Mouse (Mus musculus) liver, embryonic 16.5 days (tissue): Measurements from ENCODE around the gene Tsen54. TPM values are rescaled to one million over a fixed set of nuclear protein-coding genes. Genes with fewer than 3 reads are reported as not detected.

ENCODE experiments used
- ATAC-seq: fragments of 200-750 bp; cut with Nextera tagmentation; 2 replicates; pipeline ENCODE4 v1.8.0; 2017; ENCODE audit warnings: low read depth, mild to moderate bottlenecking, moderate number of reproducible peaks, moderate library complexity
- H3K27ac ChIP-seq: fragments of 300-500 bp; sonication (generic); 2 replicates; pipeline ENCODE4 v1.5.1; 2014; ENCODE audit warnings: mild to moderate bottlenecking, low read length
- H3K27me3 ChIP-seq: fragments of 300-500 bp; sonication (generic); 2 replicates; pipeline ENCODE4 v1.6.1; 2014; ENCODE audit warnings: low read depth, low read length, mixed read lengths; ENCODE audit not compliant: control insufficient read depth, insufficient read depth
- H3K36me3 ChIP-seq: fragments of 300-500 bp; sonication (generic); 2 replicates; pipeline ENCODE4 v1.6.1; 2014; ENCODE audit warnings: mild to moderate bottlenecking; ENCODE audit not compliant: control insufficient read depth, insufficient read depth
- H3K4me1 ChIP-seq: fragments of 300-500 bp; sonication (generic); 2 replicates; pipeline ENCODE4 v1.6.1; 2014; ENCODE audit warnings: low read depth, low read length, mixed read lengths; ENCODE audit not compliant: control insufficient read depth
- H3K4me2 ChIP-seq: fragments of 300-500 bp; sonication (generic); 2 replicates; pipeline ENCODE4 v1.6.1; 2014; ENCODE audit warnings: low read depth, low read length, mixed read lengths
- H3K4me3 ChIP-seq: fragments of 300-500 bp; sonication (generic); 2 replicates; pipeline ENCODE4 v1.5.1; 2014; ENCODE audit warnings: low read depth, mild to moderate bottlenecking, low read length
- H3K9ac ChIP-seq: fragments of 300-500 bp; sonication (generic); 2 replicates; pipeline ENCODE4 v1.6.1; 2014; ENCODE audit warnings: low read depth, low read length
- H3K9me3 ChIP-seq: fragments of 300-500 bp; sonication (generic); replicated peaks from 2 replicates; pipeline ENCODE4 v1.6.1; 2016; ENCODE audit warnings: low read length; ENCODE audit not compliant: control insufficient read depth
- WGBS: fragments of 180-500 bp; shearing (Covaris S2); extraction: QIAGEN DNeasy Blood & Tissue Kit; methylation state at CpG from one replicate; pipeline ENCODE4 v1.1.7; 2014; ENCODE audit not compliant: insufficient replicate concordance; 5-methylcytosine and 5-hydroxymethylcytosine counted together
- polyA plus RNA-seq: library from polyadenylated mRNA; unstranded; fragments of >200 nt; fragmentation: Nextera tagmentation; extraction: Ambion mirVana; gene quantifications from 2 replicates; pipeline ENCODE4 v1.2.1, GENCODE M21; 2015

Gene Tsen54
- polyA plus RNA-seq, 1 experiment from 2014 or later = 10.2 TPM

- Histone ChIP-seq H3K4me3 (no peak overlapping the region), H3K27me3 (no peaks in the 10 kb centered on the region), H3K9me3 (no peaks in the 10 kb centered on the region), H3K36me3 (no peaks in the 10 kb centered on the region; the same call in 1 of the 2 replicates), H3K4me2 (no peak overlapping the region), H3K4me1 (peaks cover 15% of the 10 kb centered on the region), H3K27ac (no peak overlapping the region), H3K9ac (no peak overlapping the region)
- no peak for ATAC-seq
- whole genome bisulfite sequencing = 49% methylated on average over 4 of the region's 4 CpGs
These were observed 6.5 kb downstream of the Tsen54 start for GRCm38 (mm10) chr11:115821001-115821400.

DNA sequence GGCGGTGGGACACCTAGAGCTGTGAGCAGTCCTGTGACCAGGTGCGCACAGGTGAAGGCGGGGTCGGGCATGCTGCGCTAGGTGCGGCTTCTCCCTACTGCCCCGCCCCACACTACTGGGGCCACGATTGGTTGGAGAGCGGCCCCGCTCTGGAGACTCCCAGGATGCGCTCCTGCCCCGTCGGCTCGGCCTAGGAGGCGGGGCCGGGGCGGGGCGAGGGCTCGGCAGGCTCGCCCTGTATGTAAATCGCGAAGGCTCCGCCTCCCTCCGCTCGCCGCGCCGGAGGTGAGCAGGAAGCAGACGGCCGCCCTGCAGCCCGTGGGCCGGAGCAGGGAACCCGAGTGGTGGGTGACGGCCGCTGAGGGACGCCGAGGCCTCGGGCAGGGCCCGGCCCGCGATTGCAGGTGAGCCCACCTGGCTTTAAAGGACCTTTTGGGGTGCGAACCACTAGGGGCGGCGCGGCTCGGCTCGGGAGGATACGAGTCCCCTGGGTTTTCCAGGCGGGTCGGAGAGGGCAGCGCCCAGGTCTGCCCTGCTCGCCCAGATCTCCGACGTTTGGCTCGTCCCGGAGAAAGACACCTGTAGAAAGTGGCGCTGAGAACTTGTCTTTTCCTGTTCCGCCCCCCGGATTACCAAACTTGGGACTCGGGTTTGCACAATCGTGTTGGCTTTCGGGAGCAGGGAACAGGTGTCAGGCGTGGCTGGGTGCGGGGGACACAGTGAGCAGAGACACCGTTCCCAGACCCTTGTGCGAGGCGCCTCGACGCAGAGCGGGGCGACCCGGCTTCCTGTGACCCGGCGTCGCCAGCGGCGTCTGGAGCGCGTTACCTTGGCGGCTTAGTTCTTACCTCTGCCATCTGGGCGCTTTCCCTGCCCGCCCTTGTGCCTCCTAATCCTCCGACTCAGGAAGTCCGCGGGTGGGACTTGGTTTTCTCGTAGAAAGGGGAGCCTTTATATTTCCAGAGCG is 9.5 kb downstream of the Tsen54 start, which contains the start of gene Llgl2:
TSS of gene Llgl2 (plus strand) at position 276 of the 967 bp plus-strand sequence.
- Histone ChIP-seq H3K27me3 (no peaks in the 10 kb centered on the region), H3K27ac (peak within 1 kb of the TSS; percentile 69), H3K4me3 (peak within 1 kb of the TSS; percentile 83), H3K4me2 (peak within 1 kb of the TSS; percentile 89), H3K9me3 (no peaks in the 10 kb centered on the region), H3K4me1 (peaks cover 24% of the 10 kb centered on the region), H3K36me3 (no peaks in the 10 kb centered on the region; the same call in 1 of the 2 replicates), H3K9ac (peak within 1 kb of the TSS; percentile 79)
- ATAC-seq = peak; percentile 97
- WGBS = under 1% methylated on average over 75 of the region's 87 CpGs

GRCm38 (mm10) chr11:115824813-115825212 is 10.3 kb downstream of the Tsen54 start:
- Histone ChIP-seq H3K27ac (peak overlapping the region; percentile 69), H3K36me3 (no peaks in the 10 kb centered on the region; the same call in 1 of the 2 replicates), H3K27me3 (no peaks in the 10 kb centered on the region), H3K4me3 (peak overlapping the region; percentile 83), H3K9ac (peak overlapping the region; percentile 79), H3K4me1 (peaks cover 27% of the 10 kb centered on the region), H3K9me3 (no peaks in the 10 kb centered on the region), H3K4me2 (peak overlapping the region; percentile 89)
- ATAC-seq = no peak
- 21% methylated on average over 11 of the region's 11 CpGs for WGBS

GRCm38 (mm10) chr11:115826487-115826886 is 12.0 kb downstream of the Tsen54 start:
- no peak for ATAC-seq
- Histone ChIP-seq H3K4me3 (no peak overlapping the region), H3K9me3 (no peaks in the 10 kb centered on the region), H3K27me3 (no peaks in the 10 kb centered on the region), H3K27ac (no peak overlapping the region), H3K36me3 (no peaks in the 10 kb centered on the region; the same call in 1 of the 2 replicates), H3K4me1 (peaks cover 35% of the 10 kb centered on the region), H3K9ac (no peak overlapping the region), H3K4me2 (no peak overlapping the region)
- WGBS = 63% methylated on average over 5 of the region's 5 CpGs

- no peak overlapping the region for H3K4me3 ChIP-seq
- 64% methylated on average over 6 of the region's 6 CpGs for WGBS
- H3K9me3 ChIP-seq = no peaks in the 10 kb centered on the region
- H3K4me2 ChIP-seq = no peak overlapping the region
- no peak for ATAC-seq
- no peak overlapping the region for H3K27ac ChIP-seq
- H3K36me3 ChIP-seq = no peaks in the 10 kb centered on the region
- no peaks in the 10 kb centered on the region for H3K27me3 ChIP-seq
- H3K9ac ChIP-seq = no peak overlapping the region
- H3K4me1 ChIP-seq = peaks cover 43% of the 10 kb centered on the region
These were observed 13.1 kb downstream of the Tsen54 start for GRCm38 (mm10) chr11:115827624-115828023.

- no peak for ATAC-seq
- H3K4me3 ChIP-seq = no peak overlapping the region
- peaks cover 51% of the 10 kb centered on the region for H3K4me1 ChIP-seq
- no peak overlapping the region for H3K27ac ChIP-seq
- 44% methylated on average over 4 of the region's 4 CpGs for WGBS
- H3K9ac ChIP-seq = no peak overlapping the region
- H3K27me3 ChIP-seq = no peaks in the 10 kb centered on the region
- H3K9me3 ChIP-seq = no peaks in the 10 kb centered on the region
- no peaks in the 10 kb centered on the region for H3K36me3 ChIP-seq
- no peak overlapping the region for H3K4me2 ChIP-seq
These were observed 14.5 kb downstream of the Tsen54 start for GRCm38 (mm10) chr11:115829036-115829435.

- Histone ChIP-seq H3K4me1 (peaks cover 42% of the 10 kb centered on the region), H3K36me3 (no peaks in the 10 kb centered on the region), H3K4me2 (peak overlapping the region; percentile 45), H3K4me3 (peak overlapping the region; percentile 12; the same call in 1 of the 2 replicates), H3K9ac (peak overlapping the region; percentile 25; the same call in 1 of the 2 replicates), H3K27ac (peak overlapping the region; percentile 86), H3K27me3 (no peaks in the 10 kb centered on the region), H3K9me3 (no peaks in the 10 kb centered on the region)
- no peak for ATAC-seq
- WGBS = 46% methylated on average over 25 of the region's 25 CpGs
These were observed 16.2 kb downstream of the Tsen54 start for GRCm38 (mm10) chr11:115830550-115831325.

DNA sequence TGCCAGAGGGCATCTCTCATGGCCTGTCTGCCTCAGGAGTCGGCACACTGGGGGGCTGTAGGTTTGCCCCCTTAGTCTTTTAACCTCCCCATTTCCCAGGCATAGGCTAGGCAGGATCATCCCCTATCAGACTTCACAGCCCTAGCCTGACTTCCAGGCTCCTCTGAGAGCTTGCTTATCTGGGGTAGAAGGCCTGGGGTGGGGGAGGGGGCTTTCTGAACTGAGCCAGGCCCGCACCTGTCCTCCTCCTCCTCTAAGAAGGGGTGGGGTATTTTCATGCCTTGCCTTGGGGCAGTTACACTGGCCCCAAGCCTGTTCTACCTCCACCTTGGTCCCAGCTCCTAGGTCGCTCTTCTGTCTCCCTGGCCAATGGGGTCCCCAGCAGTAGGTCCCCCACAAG is 17.0 kb downstream of the Tsen54 start:
- Histone ChIP-seq H3K4me1 (peaks cover 42% of the 10 kb centered on the region), H3K4me3 (peak overlapping the region; percentile 12), H3K9me3 (no peaks in the 10 kb centered on the region), H3K27me3 (no peaks in the 10 kb centered on the region), H3K9ac (peak overlapping the region; percentile 40; the same call in 1 of the 2 replicates), H3K36me3 (no peaks in the 10 kb centered on the region), H3K4me2 (peak overlapping the region; percentile 45), H3K27ac (peak overlapping the region; percentile 86)
- peak; percentile 24 for ATAC-seq
- WGBS = 31% methylated on average over 3 of the region's 3 CpGs
